Comparison of ENCODE assay signal across 8 mouse cellular contexts in genomic region chr11:115535401-115536037, GRCm38 (mm10). TPM values are rescaled to one million over a fixed set of nuclear protein-coding genes. Genes with fewer than 3 reads are reported as not detected.
DNase-seq lines count a peak whose midpoint lies in the region; ATAC-seq and TF ChIP-seq lines count a peak whose summit lies in the region.

No protein-coding gene starts in this region.

- under 1% methylated on average over 72 of the region's 84 CpGs for WGBS in forebrain, embryonic 12.5 days
- under 1% methylated on average over 69 of the region's 84 CpGs for WGBS in lung, embryonic 15.5 days
- under 1% methylated on average over 81 of the region's 84 CpGs for WGBS in olfactory bulb, adult 2 months
- WGBS in thymus, adult 2 months = under 1% methylated on average over 81 of the region's 84 CpGs

- H3K27me3 ChIP-seq in forebrain, embryonic 12.5 days = no peaks in the 10 kb centered on the region
- H3K27me3 ChIP-seq in lung, embryonic 15.5 days = no peaks in the 10 kb centered on the region
- H3K27me3 ChIP-seq in thymus, adult 2 months (ENCODE audit: control insufficient read depth, insufficient read depth, low read length) = no peaks in the 10 kb centered on the region

- peak overlapping the region; percentile 100 for H3K27ac ChIP-seq in forebrain, embryonic 12.5 days
- peak overlapping the region; percentile 100 for H3K27ac ChIP-seq in lung, embryonic 15.5 days
- peak overlapping the region; percentile 97 for H3K27ac ChIP-seq in olfactory bulb, adult 2 months (ENCODE audit: insufficient read depth, low read depth, low read length)
- peak overlapping the region; percentile 81 for H3K27ac ChIP-seq in thymus, adult 2 months (ENCODE audit: control insufficient read depth, insufficient read depth, low read length)

- no peak for TF ChIP-seq CTCF in olfactory bulb, adult 2 months (IDR thresholded peaks at IDR 0.05; ENCODE audit: insufficient read depth, low read depth, low read length)
- TF ChIP-seq CTCF in thymus, adult 2 months (IDR thresholded peaks at IDR 0.05; ENCODE audit: borderline replicate concordance, control insufficient read depth, extremely low read depth, insufficient read depth, low read length, poor library complexity) = no peak

- TF ChIP-seq POLR2A in olfactory bulb, adult 2 months (IDR thresholded peaks at IDR 0.05; ENCODE audit: insufficient read depth, low read depth, low read length) = no peak; the same call in 1 of the 2 replicates
- TF ChIP-seq POLR2A in thymus, adult 2 months (IDR thresholded peaks at IDR 0.05; ENCODE audit: control insufficient read depth, extremely low read depth, insufficient read depth, low read length, poor library complexity) = no peak

- ATAC-seq in forebrain, embryonic 12.5 days (ENCODE audit: low FRiP score) = peak; percentile 73
- ATAC-seq in lung, embryonic 15.5 days (ENCODE audit: borderline replicate concordance, extremely low read depth, low FRiP score, low TSS enrichment) = peak; percentile 81

- no peaks in the 10 kb centered on the region for H3K9me3 ChIP-seq in forebrain, embryonic 12.5 days
- no peaks in the 10 kb centered on the region for H3K9me3 ChIP-seq in lung, embryonic 15.5 days

- peak overlapping the region; percentile 98 for H3K9ac ChIP-seq in forebrain, embryonic 12.5 days
- peak overlapping the region; percentile 99 for H3K9ac ChIP-seq in lung, embryonic 15.5 days

- peaks cover 33% of the 10 kb centered on the region for H3K36me3 ChIP-seq in forebrain, embryonic 12.5 days (replicated peaks)
- peaks cover 32% of the 10 kb centered on the region for H3K36me3 ChIP-seq in lung, embryonic 15.5 days
- H3K36me3 ChIP-seq in thymus, adult 2 months (ENCODE audit: control insufficient read depth, insufficient read depth, low read length) = peaks cover 30% of the 10 kb centered on the region

- intact Hi-C loops in heart, postnatal 10 days (cut with DNase I) = loop anchor here (2.0 to 5.0 kb wide), 2 partner anchors 21 to 67 kb away; partner anchors contain the start of genes Gga3, Jpt1 and Mrps7

- peaks cover 15% of the 10 kb centered on the region for H3K4me1 ChIP-seq in forebrain, embryonic 12.5 days
- peaks cover 16% of the 10 kb centered on the region for H3K4me1 ChIP-seq in lung, embryonic 15.5 days
- peaks cover 5% of the 10 kb centered on the region for H3K4me1 ChIP-seq in olfactory bulb, adult 2 months (ENCODE audit: control insufficient read depth, insufficient read depth, low read length)
- peaks cover 7% of the 10 kb centered on the region for H3K4me1 ChIP-seq in thymus, adult 2 months (replicated peaks; ENCODE audit: control insufficient read depth, insufficient read depth, low read length)

- peak overlapping the region; percentile 74 for H3K4me2 ChIP-seq in forebrain, embryonic 12.5 days
- peak overlapping the region; percentile 62 for H3K4me2 ChIP-seq in lung, embryonic 15.5 days

- peak; percentile 53 for DNase-seq in ES-CJ7 (ENCODE audit: low read depth, low spot score)
- DNase-seq in c-Kit-positive CD71-positive TER-119-negative erythroid progenitor cells, embryonic 14.5 days (ENCODE audit: low read depth) = peak; percentile 34
- peak; percentile 77 for DNase-seq in heart, postnatal 10 days
- peak; percentile 78 to 89 for DNase-seq in kidney, postnatal 4 days
- peak; percentile 67 for DNase-seq in thymus, adult 2 months

- peak overlapping the region; percentile 96 for H3K4me3 ChIP-seq in forebrain, embryonic 12.5 days (replicated peaks)
- peak overlapping the region; percentile 99 for H3K4me3 ChIP-seq in lung, embryonic 15.5 days
- peak overlapping the region; percentile 75 for H3K4me3 ChIP-seq in olfactory bulb, adult 2 months (ENCODE audit: insufficient read depth, low read depth, low read length)
- peak overlapping the region; percentile 99 for H3K4me3 ChIP-seq in thymus, adult 2 months (ENCODE audit: control insufficient read depth, insufficient read depth, low read length)

RNA-seq across cellular contexts. Expression of gene Sumo2, which starts 0.6 kb away (rescaled TPM):
- 1,429 and 1,474 TPM in 2 replicates for polyA plus RNA-seq in forebrain, embryonic 12.5 days (2016; fragmentation: Nextera tagmentation; extraction: Ambion mirVana)
- 100 to 1,000 TPM; 217 to 251 TPM for total RNA-seq in heart, postnatal 10 days (2021)
- polyA plus RNA-seq in lung, embryonic 15.5 days (2015; fragmentation: Nextera tagmentation; extraction: Ambion mirVana) = 993 and 1,027 TPM in 2 replicates
- 478 TPM in 1 of 2 replicates, not detected in the other for polyA plus RNA-seq in olfactory bulb, adult 2 months (2012; ENCODE audit: insufficient read depth, insufficient read length, low replicate concordance, missing spikeins)
- 102 and 105 TPM in 2 replicates for polyA plus RNA-seq in thymus, adult 2 months (2012; rRNA removed)

RNA-seq across cellular contexts. Expression of gene Jpt1, which starts 21.3 kb away (rescaled TPM):
- 1,151 and 1,196 TPM in 2 replicates for polyA plus RNA-seq in forebrain, embryonic 12.5 days (2016; fragmentation: Nextera tagmentation; extraction: Ambion mirVana)
- total RNA-seq in heart, postnatal 10 days (2021) = 100 to 1,000 TPM; 338 to 393 TPM
- polyA plus RNA-seq in lung, embryonic 15.5 days (2015; fragmentation: Nextera tagmentation; extraction: Ambion mirVana) = 504 and 510 TPM in 2 replicates
- polyA plus RNA-seq in olfactory bulb, adult 2 months (2012; ENCODE audit: insufficient read depth, insufficient read length, low replicate concordance, missing spikeins) = not detected in 2 replicates
- polyA plus RNA-seq in thymus, adult 2 months (2012; rRNA removed) = 654 and 686 TPM in 2 replicates

RNA-seq across cellular contexts. Expression of gene Nup85, which starts 28.7 kb away (rescaled TPM):
- polyA plus RNA-seq in forebrain, embryonic 12.5 days (2016; fragmentation: Nextera tagmentation; extraction: Ambion mirVana) = 194 and 199 TPM in 2 replicates
- total RNA-seq in heart, postnatal 10 days (2021) = 10 to 100 TPM; 27.0 to 28.1 TPM
- polyA plus RNA-seq in lung, embryonic 15.5 days (2015; fragmentation: Nextera tagmentation; extraction: Ambion mirVana) = 190 and 192 TPM in 2 replicates
- not detected in 2 replicates for polyA plus RNA-seq in olfactory bulb, adult 2 months (2012; ENCODE audit: insufficient read depth, insufficient read length, low replicate concordance, missing spikeins)
- 114 and 136 TPM in 2 replicates for polyA plus RNA-seq in thymus, adult 2 months (2012; rRNA removed)

RNA-seq across cellular contexts. Expression of gene Nt5c, which starts 43.9 kb away (rescaled TPM):
- polyA plus RNA-seq in forebrain, embryonic 12.5 days (2016; fragmentation: Nextera tagmentation; extraction: Ambion mirVana) = 72.0 and 80.3 TPM in 2 replicates
- 10 to 100 TPM; 24.6 to 26.7 TPM for total RNA-seq in heart, postnatal 10 days (2021)
- polyA plus RNA-seq in lung, embryonic 15.5 days (2015; fragmentation: Nextera tagmentation; extraction: Ambion mirVana) = 81.5 and 83.7 TPM in 2 replicates
- not detected in 2 replicates for polyA plus RNA-seq in olfactory bulb, adult 2 months (2012; ENCODE audit: insufficient read depth, insufficient read length, low replicate concordance, missing spikeins)
- 122 and 145 TPM in 2 replicates for polyA plus RNA-seq in thymus, adult 2 months (2012; rRNA removed)

Comparison
In these comparisons a context has a peak if more than half of its experiments do, and no peak if none do; other contexts are left out.
1. Peak in every context shown above with its lines: DNase-seq, ATAC-seq, H3K4me3 ChIP-seq and H3K27ac ChIP-seq.